Mouse (Mus musculus) limb, embryonic 14.5 days (tissue): Measurements from ENCODE around the gene Dusp15. TPM values are rescaled to one million over a fixed set of nuclear protein-coding genes. Genes with fewer than 3 reads are reported as not detected.

ENCODE experiments used
- ATAC-seq: fragments of 200-750 bp; cut with Nextera tagmentation; 2 replicates; pipeline ENCODE4 v1.8.0; 2017; ENCODE audit warnings: low read depth, moderate number of reproducible peaks, moderate TSS enrichment; ENCODE audit not compliant: low FRiP score
- DNase-seq: peaks from one replicate; pipeline ENCODE4 v3.0.0-alpha.2; 2015; ENCODE audit warnings: low spot score
- H3K27ac ChIP-seq: fragments of 300-500 bp; sonication (generic); replicated peaks from 2 replicates; pipeline ENCODE4 v1.5.1; 2014; ENCODE audit warnings: low read depth, mild to moderate bottlenecking, low read length, moderate library complexity, mixed read lengths
- H3K27me3 ChIP-seq: fragments of 300-500 bp; sonication (generic); 2 replicates; pipeline ENCODE4 v1.6.1; 2014; ENCODE audit warnings: low read length, mixed read lengths; ENCODE audit not compliant: control insufficient read depth, insufficient read depth
- H3K36me3 ChIP-seq: fragments of 300-500 bp; sonication (generic); 2 replicates; pipeline ENCODE4 v1.6.1; 2014; ENCODE audit warnings: mild to moderate bottlenecking, low read length, moderate library complexity, mixed read lengths; ENCODE audit not compliant: control insufficient read depth, insufficient read depth
- H3K4me1 ChIP-seq: fragments of 300-500 bp; sonication (generic); 2 replicates; pipeline ENCODE4 v1.6.1; 2014; ENCODE audit warnings: antibody characterized with exemption, low read length, mixed read lengths; ENCODE audit not compliant: control insufficient read depth, insufficient read depth
- H3K4me2 ChIP-seq: fragments of 300-500 bp; sonication (generic); replicated peaks from 2 replicates; pipeline ENCODE4 v1.6.1; 2014; ENCODE audit warnings: low read depth, mild to moderate bottlenecking, low read length, moderate library complexity; ENCODE audit not compliant: severe bottlenecking
- H3K4me3 ChIP-seq: fragments of 300-500 bp; sonication (generic); replicated peaks from 2 replicates; pipeline ENCODE4 v1.5.1; 2014; ENCODE audit warnings: low read length
- H3K9ac ChIP-seq: fragments of 300-500 bp; sonication (generic); 2 replicates; pipeline ENCODE4 v1.6.1; 2014; ENCODE audit warnings: mild to moderate bottlenecking, low read depth, low read length, moderate library complexity; ENCODE audit not compliant: severe bottlenecking
- H3K9me3 ChIP-seq: fragments of 300-500 bp; sonication (generic); 2 replicates; pipeline ENCODE4 v1.6.1; 2016; ENCODE audit warnings: low read length; ENCODE audit not compliant: control insufficient read depth
- POLR2A ChIP-seq: fragments of 200-500 bp; IDR thresholded peaks from 2 replicates; pipeline ENCODE4 v1.8.0; 2012; ENCODE audit warnings: inconsistent platforms, mild to moderate bottlenecking, moderate library complexity, borderline replicate concordance; ENCODE audit not compliant: insufficient read depth, insufficient read length; ENCODE audit errors: extremely low read depth
- WGBS: fragments of 180-500 bp; shearing (Covaris S2); extraction: QIAGEN DNeasy Blood & Tissue Kit; methylation state at CpG from one replicate; pipeline ENCODE4 v1.1.7; 2014; 5-methylcytosine and 5-hydroxymethylcytosine counted together
- polyA plus RNA-seq, 2 experiments: library from polyadenylated mRNA; depleted of rRNA in 1 of 2; stranded (reverse) in 1 of 2; unstranded in 1 of 2; fragments of >200 nt; fragmentation: Nextera tagmentation in 1 of 2; extraction: Ambion mirVana in 1 of 2; gene quantifications; 2 replicates each; pipeline versions ENCODE4 v1.2.1 to v1.2.3; 2012 to 2014

The Dusp15 gene
- polyA plus RNA-seq, 2 experiments: 0.48 to 2.0 TPM

GRCm38 (mm10) chr2:152909848-152910247 is 41.6 kb downstream of the Dusp15 start:
- Histone ChIP-seq H3K9ac (no peak overlapping the region), H3K9me3 (no peaks in the 10 kb centered on the region), H3K27ac (no peak overlapping the region), H3K27me3 (peaks cover 29% of the 10 kb centered on the region), H3K4me3 (no peak overlapping the region), H3K4me1 (peaks cover 18% of the 10 kb centered on the region), H3K36me3 (no peaks in the 10 kb centered on the region), H3K4me2 (no peak overlapping the region)
- DNase-seq (no peak), ATAC-seq (no peak)
- TF ChIP-seq POLR2A: no peak
- 77% methylated on average over 6 of the region's 6 CpGs for WGBS

GRCm38 (mm10) chr2:152907114-152907943 is 44.2 kb downstream of the Dusp15 start:
- H3K36me3 ChIP-seq: no peaks in the 10 kb centered on the region
- peaks cover 19% of the 10 kb centered on the region for H3K4me1 ChIP-seq
- 28% methylated on average over 14 of the region's 14 CpGs for WGBS
- no peak overlapping the region for H3K4me2 ChIP-seq
- ATAC-seq (no peak), DNase-seq (no peak)
- no peak overlapping the region for H3K9ac ChIP-seq
- no peak overlapping the region for H3K4me3 ChIP-seq
- H3K27me3 ChIP-seq: peaks cover 15% of the 10 kb centered on the region
- no peak for TF ChIP-seq POLR2A
- H3K9me3 ChIP-seq: no peaks in the 10 kb centered on the region
- no peak overlapping the region for H3K27ac ChIP-seq

DNA sequence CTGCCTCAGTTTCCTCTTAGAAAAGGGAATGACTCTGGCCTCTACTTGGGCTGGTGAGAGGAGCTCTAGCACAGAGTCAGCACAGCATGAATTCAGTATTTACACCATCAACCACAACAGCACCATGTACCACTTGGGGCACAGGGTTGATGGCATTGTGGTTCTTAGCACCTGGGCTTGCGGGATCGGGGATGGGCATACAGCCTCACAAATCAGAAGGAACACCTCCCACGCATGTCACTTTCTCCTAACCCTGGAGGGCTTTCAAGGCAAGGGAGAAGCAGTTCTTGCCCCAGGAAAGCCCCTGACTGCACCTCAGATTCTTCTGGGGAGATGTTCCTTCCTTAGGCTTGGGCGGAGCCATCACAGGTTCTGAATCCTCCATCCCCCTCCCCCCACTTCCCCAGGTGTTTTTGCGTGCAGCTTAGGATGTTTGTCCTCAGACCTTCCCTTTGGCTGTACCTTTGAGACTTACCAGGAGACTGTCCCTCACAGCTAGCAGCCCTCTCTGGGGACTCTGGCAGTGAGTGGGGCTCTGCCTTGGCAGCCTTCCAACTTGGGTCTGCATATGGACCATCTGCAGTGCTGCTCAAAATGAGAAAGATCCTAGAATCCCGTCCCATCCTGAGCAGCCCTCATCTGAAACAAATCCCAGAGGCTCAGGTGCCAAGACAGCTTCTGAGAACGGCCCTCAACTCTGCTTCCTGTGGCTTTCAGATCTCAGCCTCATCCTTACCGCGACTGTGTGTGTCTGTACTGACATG is 45.0 kb downstream of the Dusp15 start:
- Histone ChIP-seq H3K4me1 (peaks cover 19% of the 10 kb centered on the region), H3K9ac (no peak overlapping the region), H3K4me2 (no peak overlapping the region), H3K27ac (no peak overlapping the region), H3K36me3 (no peaks in the 10 kb centered on the region), H3K9me3 (no peaks in the 10 kb centered on the region), H3K4me3 (no peak overlapping the region), H3K27me3 (peaks cover 7% of the 10 kb centered on the region)
- no peak for TF ChIP-seq POLR2A
- WGBS: 60% methylated on average over 9 of the region's 9 CpGs
- DNase-seq: no peak
- no peak for ATAC-seq

DNA sequence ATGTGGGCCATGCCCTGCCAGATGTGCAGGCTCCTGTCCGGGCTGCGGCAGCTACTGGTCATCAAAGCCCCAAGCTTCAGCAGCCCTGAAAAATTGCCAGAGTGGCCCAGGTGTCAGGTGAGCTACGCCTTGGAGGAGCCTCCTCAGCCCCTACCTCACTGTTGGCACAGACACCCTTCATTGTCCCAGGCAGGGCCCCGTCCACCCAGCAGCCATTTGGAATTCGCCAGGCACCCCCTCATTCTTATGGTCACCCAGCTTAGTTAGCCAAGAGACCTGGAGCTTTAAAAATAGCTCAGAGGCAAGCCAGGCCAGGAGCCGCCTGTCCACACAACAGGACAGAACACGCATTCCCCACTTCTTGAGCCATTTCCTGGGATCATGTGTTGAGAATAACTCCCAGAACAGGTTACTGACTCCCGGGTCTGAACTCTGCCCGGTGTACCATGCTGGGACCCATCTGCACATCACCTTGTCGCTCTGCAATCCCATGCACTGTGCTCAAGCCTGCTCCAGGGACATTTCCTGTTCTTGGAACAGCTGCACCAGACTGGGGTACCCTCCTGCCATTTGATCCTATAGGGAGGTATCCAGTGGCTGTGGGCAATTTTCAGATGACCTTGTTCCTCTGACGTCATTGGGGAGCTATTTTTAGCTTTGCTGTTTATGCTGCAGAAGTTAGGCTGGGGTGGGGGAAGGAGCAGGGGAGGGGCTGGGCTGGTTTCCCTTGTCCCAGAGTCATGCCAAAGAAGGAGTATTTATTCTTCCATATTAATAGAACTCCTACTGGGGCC is 46.3 kb downstream of the Dusp15 start:
- Histone ChIP-seq H3K27ac (no peak overlapping the region), H3K4me3 (no peak overlapping the region), H3K27me3 (no peaks in the 10 kb centered on the region), H3K4me2 (no peak overlapping the region), H3K9ac (no peak overlapping the region), H3K9me3 (no peaks in the 10 kb centered on the region), H3K4me1 (peaks cover 19% of the 10 kb centered on the region), H3K36me3 (no peaks in the 10 kb centered on the region)
- DNase-seq (peak; percentile 71), ATAC-seq (peak; percentile 78)
- no peak for TF ChIP-seq POLR2A
- 36% methylated on average over 11 of the region's 11 CpGs for WGBS

DNA sequence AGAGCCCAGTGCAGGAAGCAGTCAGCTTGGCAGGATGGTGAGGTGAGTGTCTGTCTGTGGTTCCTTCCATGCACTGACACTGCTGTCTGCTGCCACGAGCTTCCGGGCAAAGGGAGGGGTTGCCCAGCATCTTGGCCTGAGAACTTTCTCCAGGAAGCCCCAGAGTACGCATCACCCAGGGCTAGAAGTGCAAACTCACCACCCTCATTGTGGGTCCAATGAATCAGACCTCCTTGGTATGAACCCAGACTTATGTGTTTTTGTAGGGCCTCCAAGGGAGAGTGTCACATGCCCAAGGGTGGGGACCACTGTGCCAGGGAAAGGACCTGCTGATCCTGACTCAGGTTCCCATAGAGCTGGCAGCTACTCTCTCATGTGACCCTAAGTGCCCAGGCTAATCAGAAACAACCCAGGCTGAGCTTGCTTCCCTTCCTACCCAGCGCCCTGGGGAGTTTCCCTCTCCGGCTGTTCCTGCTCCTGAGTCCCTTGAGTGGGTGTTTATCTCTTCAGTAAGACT is 47.3 kb downstream of the Dusp15 start:
- no peak for TF ChIP-seq POLR2A
- Histone ChIP-seq H3K4me3 (no peak overlapping the region), H3K36me3 (no peaks in the 10 kb centered on the region), H3K27me3 (no peaks in the 10 kb centered on the region), H3K4me1 (peaks cover 19% of the 10 kb centered on the region), H3K27ac (no peak overlapping the region), H3K9me3 (no peaks in the 10 kb centered on the region), H3K9ac (no peak overlapping the region), H3K4me2 (no peak overlapping the region)
- no peak for ATAC-seq
- DNase-seq: no peak
- 59% methylated on average over 5 of the region's 5 CpGs for WGBS
